Mouse (Mus musculus): ENCODE results near the gene Dock10. TPM values are rescaled to one million over a fixed set of nuclear protein-coding genes. Genes with fewer than 3 reads are reported as not detected.
A peak's percentile ranks its signal among the peaks of the same experiment; 100 is the strongest.
"Not testable (repeated sequence)": the region's sequence is repeated elsewhere in the genome, so short reads cannot be mapped to it uniquely, and the experiment has no call there.

Dock10 gene
- polyA plus RNA-seq, 1 experiment: 8.5 TPM

- no peak for TF ChIP-seq POLR2A (IDR thresholded peaks at IDR 0.05; ENCODE audit: low read depth, low read length)
- no peak overlapping the region for H3K27ac ChIP-seq (ENCODE audit: insufficient read depth, low read length)
- 0 out of 2 replicates have a peak overlapping the region, but pooled peaks have one; percentile 16 for H3K4me3 ChIP-seq (ENCODE audit: insufficient read depth, low read length)
- no peaks in the 10 kb centered on the region for H3K4me1 ChIP-seq (ENCODE audit: control insufficient read depth, insufficient read depth, low read length)
These were observed 1.3 kb downstream of the Dock10 start for GRCm38 (mm10) chr1:80756824-80757649.

GRCm38 (mm10) chr1:80756060-80756439, 2.3 kb downstream of the Dock10 start:
- H3K4me1 ChIP-seq (ENCODE audit: control insufficient read depth, insufficient read depth, low read length): no peaks in the 10 kb centered on the region
- H3K27ac ChIP-seq (ENCODE audit: insufficient read depth, low read length): no peak overlapping the region
- no peak overlapping the region for H3K4me3 ChIP-seq (ENCODE audit: insufficient read depth, low read length)
- TF ChIP-seq POLR2A (IDR thresholded peaks at IDR 0.05; ENCODE audit: low read depth, low read length) (no peak), CTCF (IDR thresholded peaks at IDR 0.05; ENCODE audit: borderline replicate concordance, insufficient read depth, low read length) (no peak)

GRCm38 (mm10) chr1:80755296-80756059, 2.8 kb downstream of the Dock10 start:
- TF ChIP-seq CTCF (IDR thresholded peaks at IDR 0.05; ENCODE audit: borderline replicate concordance, insufficient read depth, low read length): no peak
- TF ChIP-seq POLR2A (IDR thresholded peaks at IDR 0.05; ENCODE audit: low read depth, low read length): no peak
- H3K4me3 ChIP-seq (ENCODE audit: insufficient read depth, low read length): no peak overlapping the region
- H3K27ac ChIP-seq (ENCODE audit: insufficient read depth, low read length): no peak overlapping the region
- no peaks in the 10 kb centered on the region for H3K4me1 ChIP-seq (ENCODE audit: control insufficient read depth, insufficient read depth, low read length)

- H3K27ac ChIP-seq (ENCODE audit: insufficient read depth, low read length); H3K4me1 ChIP-seq (ENCODE audit: control insufficient read depth, insufficient read depth, low read length); H3K4me3 ChIP-seq (ENCODE audit: insufficient read depth, low read length): not testable (repeated sequence)
These were observed 9.2 kb downstream of the Dock10 start for GRCm38 (mm10) chr1:80749122-80749521.

GRCm38 (mm10) chr1:80746691-80747463, 11.4 kb downstream of the Dock10 start:
- TF ChIP-seq CTCF (IDR thresholded peaks at IDR 0.05; ENCODE audit: borderline replicate concordance, insufficient read depth, low read length) (no peak), POLR2A (IDR thresholded peaks at IDR 0.05; ENCODE audit: low read depth, low read length) (no peak)
- Histone ChIP-seq H3K4me1 (ENCODE audit: control insufficient read depth, insufficient read depth, low read length) (no peaks in the 10 kb centered on the region), H3K27ac (ENCODE audit: insufficient read depth, low read length) (no peak overlapping the region), H3K4me3 (ENCODE audit: insufficient read depth, low read length) (no peak overlapping the region)

- no peak overlapping the region for H3K27ac ChIP-seq (ENCODE audit: insufficient read depth, low read length)
- H3K4me3 ChIP-seq (ENCODE audit: insufficient read depth, low read length): no peak overlapping the region
- no peak for TF ChIP-seq POLR2A (IDR thresholded peaks at IDR 0.05; ENCODE audit: low read depth, low read length)
- no peak for TF ChIP-seq CTCF (IDR thresholded peaks at IDR 0.05; ENCODE audit: borderline replicate concordance, insufficient read depth, low read length)
- no peaks in the 10 kb centered on the region for H3K4me1 ChIP-seq (ENCODE audit: control insufficient read depth, insufficient read depth, low read length)
These were observed 12.1 kb downstream of the Dock10 start for GRCm38 (mm10) chr1:80746195-80746594.

- no peak overlapping the region for H3K27ac ChIP-seq (ENCODE audit: insufficient read depth, low read length)
- TF ChIP-seq CTCF (IDR thresholded peaks at IDR 0.05; ENCODE audit: borderline replicate concordance, insufficient read depth, low read length): no peak
- no peak for TF ChIP-seq POLR2A (IDR thresholded peaks at IDR 0.05; ENCODE audit: low read depth, low read length)
- no peak overlapping the region for H3K4me3 ChIP-seq (ENCODE audit: insufficient read depth, low read length)
These were observed 18.9 kb downstream of the Dock10 start for GRCm38 (mm10) chr1:80739472-80739871.

GRCm38 (mm10) chr1:80737812-80738391, 20.4 kb downstream of the Dock10 start:
- Histone ChIP-seq H3K4me3 (ENCODE audit: insufficient read depth, low read length) (no peak overlapping the region), H3K4me1 (ENCODE audit: control insufficient read depth, insufficient read depth, low read length) (peaks cover 8% of the 10 kb centered on the region), H3K27ac (ENCODE audit: insufficient read depth, low read length) (peak overlapping the region; percentile 92)
- TF ChIP-seq POLR2A (IDR thresholded peaks at IDR 0.05; ENCODE audit: low read depth, low read length) (no peak), CTCF (IDR thresholded peaks at IDR 0.05; ENCODE audit: borderline replicate concordance, insufficient read depth, low read length) (no peak)

More at GRCm38 (mm10) chr1:80739472-80739871, 18.9 kb downstream of the Dock10 start:
- H3K4me1 ChIP-seq (ENCODE audit: control insufficient read depth, insufficient read depth, low read length): peaks cover 8% of the 10 kb centered on the region

GRCm38 (mm10) chr1:80730582-80730981, 27.7 kb downstream of the Dock10 start:
- Histone ChIP-seq H3K27ac (ENCODE audit: insufficient read depth, low read length) (no peak overlapping the region), H3K4me1 (ENCODE audit: control insufficient read depth, insufficient read depth, low read length) (no peaks in the 10 kb centered on the region), H3K4me3 (ENCODE audit: insufficient read depth, low read length) (no peak overlapping the region)
- TF ChIP-seq CTCF (IDR thresholded peaks at IDR 0.05; ENCODE audit: borderline replicate concordance, insufficient read depth, low read length): no peak
- no peak for TF ChIP-seq POLR2A (IDR thresholded peaks at IDR 0.05; ENCODE audit: low read depth, low read length)

Measured in embryonic fibroblast, embryonic 13.5 days (primary cell).